Mouse (Mus musculus): ENCODE data around the gene Abca13.
"Not testable (repeated sequence)": the region's sequence is repeated elsewhere in the genome, so short reads cannot be mapped to it uniquely, and the experiment has no call there.

Abca13 gene

GRCm38 (mm10) chr11:9291168-9291567, 99.4 kb downstream of the Abca13 start:
- DNase-seq (ENCODE audit: low spot score): no peak

GRCm38 (mm10) chr11:9299615-9300014, 107.9 kb downstream of the Abca13 start:
- DNase-seq (ENCODE audit: low spot score): no peak

- no peak for DNase-seq (ENCODE audit: low spot score)
Measured at GRCm38 (mm10) chr11:9305450-9305849, 113.7 kb downstream of the Abca13 start.

GRCm38 (mm10) chr11:9316545-9316944, 124.8 kb downstream of the Abca13 start:
- DNase-seq (ENCODE audit: low spot score): no peak

- DNase-seq (ENCODE audit: low spot score): peak; percentile 57
Measured at GRCm38 (mm10) chr11:9317076-9317929, 125.6 kb downstream of the Abca13 start.

GRCm38 (mm10) chr11:9338151-9338550, 146.4 kb downstream of the Abca13 start:
- no peak for DNase-seq (ENCODE audit: low spot score)

GRCm38 (mm10) chr11:9347724-9348123, 156.0 kb downstream of the Abca13 start:
- peak; percentile 7 for DNase-seq (ENCODE audit: low spot score)

GRCm38 (mm10) chr11:9373160-9373559, 181.4 kb downstream of the Abca13 start:
- no peak for DNase-seq (ENCODE audit: low spot score)

GRCm38 (mm10) chr11:9374426-9374825, 182.7 kb downstream of the Abca13 start:
- not testable (repeated sequence) for DNase-seq (ENCODE audit: low spot score)

GRCm38 (mm10) chr11:9388520-9388919, 196.8 kb downstream of the Abca13 start:
- DNase-seq (ENCODE audit: low spot score): no peak

GRCm38 (mm10) chr11:9416946-9417345, 225.2 kb downstream of the Abca13 start:
- no peak for DNase-seq (ENCODE audit: low spot score)

- DNase-seq (ENCODE audit: low spot score): no peak
Measured at GRCm38 (mm10) chr11:9420205-9420604, 228.5 kb downstream of the Abca13 start.

GRCm38 (mm10) chr11:9427411-9427810, 235.7 kb downstream of the Abca13 start:
- DNase-seq (ENCODE audit: low spot score): no peak

- DNase-seq (ENCODE audit: low spot score): no peak
Measured at GRCm38 (mm10) chr11:9432807-9433206, 241.1 kb downstream of the Abca13 start.

- no peak for DNase-seq (ENCODE audit: low spot score)
Measured at GRCm38 (mm10) chr11:9436617-9437016, 244.9 kb downstream of the Abca13 start.

GRCm38 (mm10) chr11:9439781-9440180, 248.0 kb downstream of the Abca13 start:
- no peak for DNase-seq (ENCODE audit: low spot score)

- no peak for DNase-seq (ENCODE audit: low spot score)
Measured at GRCm38 (mm10) chr11:9441192-9441591, 249.4 kb downstream of the Abca13 start.

GRCm38 (mm10) chr11:9472400-9472799, 280.7 kb downstream of the Abca13 start:
- DNase-seq (ENCODE audit: low spot score): no peak

GRCm38 (mm10) chr11:9481511-9481910, 289.8 kb downstream of the Abca13 start:
- DNase-seq (ENCODE audit: low spot score): no peak

- DNase-seq (ENCODE audit: low spot score): no peak
Measured at GRCm38 (mm10) chr11:9500326-9501142, 308.8 kb downstream of the Abca13 start.

GRCm38 (mm10) chr11:9514966-9515365, 323.2 kb downstream of the Abca13 start:
- DNase-seq (ENCODE audit: low spot score): not testable (repeated sequence)

- DNase-seq (ENCODE audit: low spot score): no peak
Measured at GRCm38 (mm10) chr11:9528556-9528955, 336.8 kb downstream of the Abca13 start.

GRCm38 (mm10) chr11:9531715-9532114, 340.0 kb downstream of the Abca13 start:
- no peak for DNase-seq (ENCODE audit: low spot score)
